Mouse (Mus musculus) granulocyte monocyte progenitor cell, adult 5-6 weeks (primary cell): ENCODE results near the gene Tmem131l. TPM values are rescaled to one million over a fixed set of nuclear protein-coding genes. Genes with fewer than 3 reads are reported as not detected.
A peak's percentile ranks its signal among the peaks of the same experiment; 100 is the strongest.

Source experiments
- ATAC-seq: replicated peaks from 2 replicates; pipeline ENCODE4 v1.8.0; 2016; ENCODE audit warnings: mild to moderate bottlenecking, moderate TSS enrichment, inconsistent platforms; ENCODE audit not compliant: poor library complexity, severe bottlenecking
- total RNA-seq, 2 experiments: library from RNA; stranded (forward) in 1 of 2; stranded (reverse) in 1 of 2; fragments of 200-712, 200-1000 nt in 1 of 2; fragments of >200 nt in 1 of 2; fragmentation: Nextera tagmentation in 1 of 2; gene quantifications; 2 replicates each; pipeline ENCODE4 v1.2.3; 2014 to 2017

Tmem131l gene
- total RNA-seq, 2 experiments from 2014 or later, result 31.9 to 80.9 TPM

DNA sequence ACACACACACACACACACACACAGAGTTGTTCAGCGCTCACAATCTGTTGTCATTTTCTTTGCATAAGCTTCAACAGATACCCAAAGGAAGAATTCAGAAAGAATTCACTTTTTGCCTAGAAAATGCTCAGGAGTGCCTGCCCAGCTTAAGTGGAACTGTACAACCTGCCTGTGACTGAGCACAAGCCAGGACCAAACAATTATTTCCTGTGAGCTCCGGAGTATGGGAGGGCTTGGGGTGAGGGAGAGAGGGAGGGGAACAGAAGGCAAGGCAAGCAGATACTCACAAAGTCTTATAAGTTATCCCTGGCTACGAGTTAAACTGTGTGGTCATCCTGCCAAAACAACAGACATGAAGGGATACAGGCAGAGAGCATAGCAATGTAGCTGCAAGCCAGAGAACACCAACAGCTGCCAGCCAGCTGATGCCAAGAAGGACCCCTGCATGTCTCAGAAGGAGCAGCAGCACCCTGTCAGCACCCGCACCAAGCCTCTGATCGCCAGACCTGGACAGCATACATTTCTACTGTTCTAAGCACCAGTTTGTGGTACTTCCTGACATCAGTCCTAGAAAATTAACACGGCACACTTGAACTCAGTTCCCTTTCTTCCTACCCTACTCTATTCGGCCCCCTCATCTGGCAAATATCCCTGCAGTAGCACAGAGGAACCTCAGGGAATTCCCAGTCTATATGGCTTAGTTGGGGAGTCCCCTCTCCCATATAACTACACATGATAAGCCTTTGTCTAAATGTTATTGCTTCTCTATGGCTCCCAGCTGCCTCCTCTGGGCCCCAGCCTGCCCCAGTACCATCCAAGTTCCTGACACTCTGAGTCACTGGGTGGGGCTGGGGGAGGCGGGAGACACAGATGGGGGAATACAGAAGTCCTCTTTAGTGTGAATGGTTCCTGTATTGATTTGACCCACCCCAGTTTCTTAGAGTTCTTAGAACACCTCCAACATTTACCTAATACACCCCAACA is 18.5 kb downstream of the Tmem131l start:
- 0 out of 2 replicates have a peak, but pooled peaks have one; percentile 23 for ATAC-seq

DNA sequence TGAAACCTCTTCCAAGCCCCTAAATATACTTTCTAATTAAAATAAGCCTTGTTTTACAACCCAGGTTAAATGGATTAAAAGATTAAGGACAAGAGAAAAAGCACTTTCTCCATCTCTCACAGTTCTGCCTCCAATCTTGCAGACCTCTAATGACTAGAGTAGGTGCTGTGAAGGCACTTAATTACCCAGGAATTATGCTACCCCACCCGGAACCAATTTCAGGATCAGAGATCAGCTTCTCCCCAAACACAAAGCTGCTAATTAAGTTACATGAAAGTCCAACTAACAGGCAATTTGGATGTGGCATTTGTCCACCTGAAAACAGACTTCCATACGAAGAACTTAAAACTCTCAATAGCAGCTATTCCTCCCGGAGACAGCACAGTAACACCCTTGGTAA is 19.4 kb downstream of the Tmem131l start:
- no peak for ATAC-seq

DNA sequence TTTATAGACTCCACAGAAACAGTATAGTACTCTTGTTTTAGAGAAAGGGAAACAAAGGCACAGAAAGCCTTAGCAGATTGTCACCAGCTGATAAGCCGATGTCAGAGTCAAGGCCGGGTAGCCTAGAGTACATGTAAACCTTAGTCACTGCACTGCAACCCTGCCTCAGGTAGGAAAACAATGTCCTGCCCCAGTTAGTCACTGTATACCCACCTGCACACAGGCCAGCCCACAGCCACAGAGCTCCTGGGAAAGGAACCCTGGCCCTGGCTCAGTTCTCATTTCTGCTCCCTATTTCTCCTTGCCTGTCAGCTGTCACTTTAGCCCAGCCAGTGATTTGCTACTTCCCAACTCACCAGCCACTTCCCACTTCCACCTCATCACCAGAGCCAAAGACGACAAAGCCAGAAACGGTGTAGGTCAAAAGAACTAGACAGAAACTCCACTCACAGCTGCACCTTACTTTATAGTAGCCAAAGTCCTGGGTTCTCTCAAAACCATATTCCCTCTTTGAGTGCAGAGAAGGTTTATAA is 24.4 kb downstream of the Tmem131l start:
- peak; percentile 35; the same call in 1 of the 2 replicates for ATAC-seq

DNA sequence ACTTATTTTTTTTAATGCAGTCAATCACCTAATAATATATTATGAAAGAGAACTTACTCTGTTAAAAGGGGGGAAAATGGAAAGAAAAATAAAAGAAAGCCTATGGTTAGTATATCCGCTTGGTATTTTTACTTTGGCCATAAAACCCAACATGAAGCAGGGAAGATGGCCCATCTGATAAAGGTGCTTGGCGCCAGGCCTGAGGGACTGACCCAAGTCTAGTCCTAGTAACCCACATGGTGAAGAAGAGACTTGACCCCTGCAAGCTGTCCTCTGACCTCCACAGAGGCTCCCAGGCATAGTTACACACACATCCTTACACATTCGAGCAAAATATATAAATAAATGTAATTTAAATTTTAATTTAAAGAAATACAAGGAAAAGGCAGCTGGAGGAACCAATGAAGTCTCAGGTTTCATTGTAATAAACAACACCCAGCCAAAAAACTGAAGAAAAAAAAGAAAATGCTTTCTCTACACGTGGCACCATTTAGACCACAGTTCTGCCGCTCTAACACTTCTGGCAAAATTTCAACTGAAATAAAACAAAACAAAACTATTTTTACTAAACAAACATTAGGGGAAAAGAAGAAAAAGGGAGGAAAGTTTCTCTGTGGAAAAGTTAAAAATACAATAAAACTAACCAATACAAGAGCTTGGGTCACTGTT is 28.8 kb downstream of the Tmem131l start:
- no peak for ATAC-seq

DNA sequence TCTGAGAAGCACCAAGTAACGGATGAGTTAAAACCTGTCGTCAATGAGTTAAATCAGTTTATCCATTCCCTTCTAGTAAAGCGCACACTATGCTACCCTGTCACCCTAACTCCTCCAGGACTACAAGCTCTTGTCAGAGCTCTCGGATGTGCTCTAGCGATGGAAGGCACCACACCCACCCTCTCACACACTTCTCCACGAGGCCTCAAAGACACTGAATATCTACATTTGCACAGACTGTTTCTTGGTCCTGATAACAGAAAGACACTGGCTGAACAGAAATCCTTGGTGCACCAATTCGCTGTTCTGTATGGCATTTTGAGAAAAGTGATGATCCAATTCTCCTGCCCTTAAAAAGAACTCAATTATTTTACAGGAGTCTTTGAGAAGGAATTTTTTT is 34.0 kb downstream of the Tmem131l start:
- ATAC-seq, result no peak

DNA sequence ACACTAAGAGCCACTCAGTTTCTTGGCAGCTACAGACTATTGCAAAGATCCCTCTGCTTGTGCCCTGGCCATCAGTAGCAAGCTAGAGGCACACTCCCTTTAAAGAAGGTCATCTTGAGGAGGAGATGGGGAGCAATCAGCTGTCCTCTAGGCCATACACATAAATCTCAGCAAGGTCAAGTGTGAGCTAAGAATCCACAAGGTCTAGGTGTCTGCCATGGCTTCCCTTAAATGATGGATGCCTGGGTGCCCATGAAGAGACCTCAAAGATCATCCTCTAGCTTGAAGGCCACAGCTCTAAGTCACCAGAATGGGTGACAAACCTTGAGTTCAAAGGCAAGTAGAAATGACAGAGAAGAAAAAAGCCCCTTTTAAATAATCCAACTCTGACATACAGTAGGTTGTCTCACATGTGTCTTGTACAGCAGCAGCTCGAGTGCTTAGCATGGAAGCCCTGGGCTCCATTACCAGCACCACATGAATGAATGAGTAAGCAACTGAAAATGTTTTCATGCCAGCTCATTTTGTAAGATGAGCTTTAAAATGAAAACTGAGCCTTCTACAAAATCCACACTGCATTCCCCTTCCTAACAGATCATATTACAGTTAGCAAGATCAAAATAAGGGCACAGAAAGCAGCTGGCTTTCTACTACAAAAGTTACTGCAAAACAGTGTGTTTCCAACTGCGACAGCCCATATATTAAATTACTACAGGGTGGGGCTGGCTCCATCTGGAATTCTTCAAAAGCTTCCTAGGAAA is 35.5 kb downstream of the Tmem131l start:
- no peak for ATAC-seq

DNA sequence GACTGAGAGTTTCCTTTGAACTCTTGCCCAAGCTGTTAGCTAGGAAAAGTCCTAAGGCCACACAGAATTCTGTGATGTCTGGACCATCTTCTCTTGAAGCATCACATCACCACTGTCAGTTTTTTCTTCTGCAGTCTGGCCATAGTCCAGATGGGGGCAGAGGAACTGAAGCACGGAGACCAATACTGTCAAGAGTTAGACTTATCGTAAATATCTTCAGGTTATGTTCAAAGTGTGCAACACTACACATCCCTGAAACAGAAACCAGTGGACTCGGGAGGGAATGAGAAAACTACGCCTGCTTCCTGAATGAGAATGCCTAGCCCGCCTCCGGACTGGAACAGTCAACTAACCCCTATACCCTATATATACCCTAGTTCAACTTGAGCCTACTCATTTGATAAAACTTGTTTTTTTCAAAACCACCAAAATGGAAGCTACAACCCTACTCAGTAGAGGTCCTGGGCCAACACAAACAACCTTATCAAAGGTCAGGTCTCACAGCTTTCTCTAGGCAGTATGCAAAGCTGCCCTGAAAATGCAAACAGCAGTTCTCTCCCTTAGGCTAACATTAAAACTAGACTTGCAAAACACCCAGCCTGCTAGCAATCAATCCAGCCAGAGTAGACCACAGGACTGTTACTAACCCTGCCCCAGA is 37.4 kb downstream of the Tmem131l start:
- ATAC-seq, result no peak

DNA sequence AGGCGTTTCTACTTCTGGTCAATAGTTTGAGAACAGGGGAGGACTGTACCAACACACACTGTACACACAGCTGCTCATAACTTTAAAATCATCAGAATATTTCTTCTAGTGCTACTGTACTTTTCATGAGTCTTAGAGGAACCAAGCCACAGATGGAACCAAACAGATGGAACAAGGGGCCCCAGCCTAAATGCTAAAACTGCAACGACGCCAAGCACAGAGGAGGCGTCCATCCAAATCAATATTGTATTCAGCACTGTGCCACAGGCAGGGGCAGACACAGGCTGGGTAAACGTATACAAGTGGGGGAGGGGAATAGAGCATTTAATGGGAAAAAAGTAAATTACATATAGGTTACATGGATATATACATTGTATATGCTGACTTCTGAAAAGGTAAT is 42.4 kb downstream of the Tmem131l start:
- no peak for ATAC-seq

DNA sequence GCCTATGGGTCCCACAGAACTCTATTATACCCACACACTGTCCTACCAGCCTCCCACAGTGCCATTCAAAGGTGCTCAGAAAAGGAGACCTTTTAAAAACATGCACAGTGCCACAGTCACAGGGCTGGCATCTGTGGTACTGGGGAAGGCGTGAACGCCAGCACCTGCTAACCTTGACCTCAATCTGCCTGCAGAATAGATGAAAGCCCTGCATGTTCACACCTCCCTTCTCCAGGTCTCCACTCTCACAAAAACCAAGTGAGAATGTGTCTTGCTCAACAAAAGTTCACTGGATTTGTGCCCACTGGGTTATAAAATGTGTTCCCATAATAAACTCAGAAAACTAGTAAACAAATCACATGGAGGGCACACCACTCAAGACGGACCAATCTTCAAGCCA is 42.9 kb downstream of the Tmem131l start:
- ATAC-seq, result no peak

DNA sequence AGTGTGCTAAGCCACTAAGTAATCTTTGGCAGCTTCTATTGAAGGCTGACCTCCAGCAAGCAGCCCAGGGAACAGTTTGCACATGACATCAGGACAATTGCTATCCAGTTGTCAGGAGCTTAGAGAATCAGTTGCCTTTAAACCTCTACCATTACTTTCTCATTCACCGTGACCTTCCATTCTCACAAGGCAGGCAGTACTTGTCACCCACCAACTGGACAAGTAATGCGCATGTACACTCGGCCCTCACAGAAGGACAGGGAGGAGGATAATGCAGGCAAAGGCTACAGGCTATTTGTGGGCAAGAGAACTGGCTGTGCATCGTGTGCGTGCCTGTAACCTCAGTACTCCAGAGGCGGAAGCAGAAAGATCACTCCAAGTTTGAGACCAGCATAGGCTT is 43.9 kb downstream of the Tmem131l start:
- ATAC-seq, result no peak

DNA sequence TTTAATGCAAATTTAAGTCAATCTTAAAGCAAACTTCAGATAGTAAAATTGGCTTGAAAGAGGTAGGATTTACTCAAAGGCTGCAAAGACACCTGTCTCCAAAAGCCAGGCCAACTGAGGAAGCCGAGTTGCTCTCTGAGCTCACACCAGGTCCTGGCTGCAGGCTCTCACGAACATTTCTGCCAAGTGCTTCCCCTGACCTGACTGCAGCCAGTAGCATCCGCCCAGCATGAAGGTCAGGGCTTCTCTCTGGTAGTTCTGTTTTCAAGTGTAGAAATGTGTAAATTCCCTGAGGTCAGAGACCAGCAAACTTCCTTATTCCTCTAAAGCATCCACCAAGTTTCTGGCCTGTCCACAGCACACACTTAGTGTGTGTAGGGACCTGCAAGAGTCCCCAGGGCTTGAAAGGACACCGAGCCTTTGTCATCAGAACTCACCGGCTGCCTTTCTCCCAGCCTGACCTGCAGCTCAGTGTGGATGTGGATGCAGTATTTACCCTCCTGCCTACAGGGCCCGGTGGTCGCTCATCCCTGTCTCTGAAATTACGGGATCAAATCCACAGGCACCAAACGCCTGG is 44.6 kb downstream of the Tmem131l start:
- ATAC-seq, result peak; percentile 41

DNA sequence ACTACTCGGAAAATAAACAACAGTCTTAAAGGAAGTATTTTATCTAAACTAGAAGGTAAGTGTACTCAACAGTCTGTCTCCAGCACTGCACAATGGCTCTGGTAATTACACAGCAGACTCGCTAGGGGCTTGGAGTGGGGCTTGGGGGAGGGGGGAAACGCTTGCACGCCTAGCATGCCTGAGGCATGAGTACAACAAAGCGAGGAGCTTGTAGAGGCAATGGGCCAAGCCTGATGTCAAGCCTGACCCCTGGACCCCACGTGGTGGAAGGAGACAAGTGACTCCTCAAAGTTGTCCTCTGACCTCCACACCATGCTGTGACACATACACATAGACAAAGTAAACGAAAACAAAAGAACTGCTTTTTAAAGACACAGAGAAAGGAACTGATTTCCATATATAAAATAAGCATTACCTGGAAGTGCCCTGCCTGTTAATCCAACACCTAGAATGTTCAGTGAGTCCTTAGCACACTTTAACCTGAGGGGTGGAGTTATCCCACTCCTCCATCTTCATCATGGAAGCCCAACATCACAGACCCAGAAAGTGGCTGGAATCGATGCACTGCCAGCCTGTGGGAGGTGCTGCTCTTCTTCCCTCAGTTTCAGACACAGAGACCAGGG is 45.6 kb downstream of the Tmem131l start:
- no peak for ATAC-seq

DNA sequence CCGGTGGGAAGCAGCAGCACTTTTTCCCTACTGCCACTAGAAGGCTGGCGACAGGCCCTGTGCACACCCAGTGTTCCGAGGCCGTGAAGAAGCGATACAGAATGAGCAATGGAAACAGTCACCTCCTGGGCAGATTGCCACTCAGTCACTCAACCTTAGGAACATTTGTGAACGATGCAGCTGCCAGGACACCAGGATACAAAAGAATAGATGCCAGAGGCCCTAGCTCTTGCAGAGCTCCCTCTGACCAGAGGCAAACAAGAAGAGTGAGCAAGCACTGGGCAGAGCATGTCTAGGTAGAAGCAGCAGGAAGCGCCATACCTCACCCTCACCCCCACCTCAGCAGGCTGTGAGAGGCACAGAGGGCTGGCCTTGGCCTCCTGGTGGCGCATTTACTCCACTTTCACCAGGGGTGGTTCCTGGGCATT is 46.9 kb downstream of the Tmem131l start:
- no peak for ATAC-seq

DNA sequence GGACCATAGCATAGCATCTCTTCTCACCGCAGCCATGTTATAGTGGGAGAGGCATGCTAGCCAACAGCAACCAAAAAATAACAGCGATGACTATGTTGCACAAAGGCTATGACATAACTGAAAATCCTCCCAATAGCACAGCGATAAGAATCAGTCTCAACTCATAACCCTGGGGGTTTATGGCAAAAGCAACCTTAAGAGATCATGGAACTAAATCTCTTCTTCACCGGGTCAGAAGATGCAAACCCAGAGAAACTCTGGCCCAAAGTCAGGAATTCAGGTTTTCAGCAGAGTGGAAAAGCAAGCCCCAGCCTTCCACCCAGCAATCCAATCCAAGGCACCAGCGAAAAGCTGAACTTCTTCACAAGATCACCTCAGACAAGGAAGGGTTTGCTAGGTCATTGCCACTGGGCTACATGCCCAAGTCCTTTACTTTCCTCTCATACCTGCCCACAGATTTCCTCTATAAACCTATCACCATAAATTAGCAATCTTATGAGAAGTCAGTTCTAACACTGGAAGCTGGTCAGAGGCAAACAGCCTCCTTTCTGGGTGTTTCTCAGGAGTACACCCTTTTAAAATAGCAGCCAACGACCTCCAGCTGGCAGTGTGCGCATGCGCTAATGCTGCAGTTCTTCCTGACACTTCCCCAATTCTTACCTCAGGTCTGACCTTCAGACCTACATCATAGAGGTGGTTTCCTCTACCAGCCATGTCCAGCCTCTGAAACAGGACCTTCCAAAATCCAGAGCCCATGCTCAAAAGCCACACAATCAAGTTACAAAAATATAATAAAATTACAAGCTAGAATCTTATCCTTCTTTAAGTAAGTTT is 48.1 kb downstream of the Tmem131l start:
- peak; percentile 60 for ATAC-seq

DNA sequence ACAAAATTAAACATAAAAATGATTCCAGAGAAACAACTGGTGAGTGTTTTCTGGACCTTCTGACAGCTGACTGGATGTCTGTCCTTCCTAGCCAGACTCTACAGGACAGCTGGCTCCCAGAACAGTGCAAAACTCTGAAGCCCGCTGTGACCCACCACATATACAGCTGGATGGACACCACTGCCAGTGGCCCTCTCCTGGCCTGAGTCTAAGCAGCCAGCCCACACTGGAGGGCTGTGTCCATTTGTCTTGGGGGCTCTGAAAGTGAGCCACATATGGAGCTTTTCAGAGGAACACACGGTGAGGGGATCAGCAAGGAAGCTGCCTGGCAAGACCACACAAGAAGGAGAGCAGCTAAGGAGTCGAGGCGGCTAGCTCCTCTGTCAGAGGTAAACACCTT is 51.8 kb downstream of the Tmem131l start:
- no peak for ATAC-seq

DNA sequence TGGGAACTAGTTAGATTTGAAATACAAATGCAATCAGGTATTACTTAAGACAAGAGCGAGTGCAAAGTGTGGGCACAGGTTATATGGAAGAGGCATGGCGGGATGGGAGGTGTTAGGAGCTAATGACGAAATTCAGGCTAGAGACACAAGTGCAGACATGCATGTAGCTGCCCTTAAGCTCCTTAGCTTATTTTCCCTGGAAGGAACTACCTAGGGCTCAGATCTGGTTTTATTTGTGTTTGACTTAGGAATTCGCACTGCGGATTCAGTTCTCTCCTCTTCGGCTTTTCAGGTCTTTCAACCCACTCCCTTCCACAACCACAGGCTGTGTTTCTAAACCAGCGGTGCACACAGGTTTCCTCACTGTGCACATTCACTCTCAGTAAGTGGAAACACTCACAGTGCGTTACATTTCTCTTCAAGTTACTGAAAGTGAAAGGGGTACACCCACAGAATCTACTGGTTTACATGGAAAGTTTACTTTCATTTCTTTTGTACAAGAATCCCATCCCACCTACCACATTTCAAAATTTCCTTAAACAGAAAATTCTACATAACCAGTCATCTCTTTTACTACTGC is 52.4 kb downstream of the Tmem131l start:
- 0 out of 2 replicates have a peak, but pooled peaks have one; percentile 29 for ATAC-seq

DNA sequence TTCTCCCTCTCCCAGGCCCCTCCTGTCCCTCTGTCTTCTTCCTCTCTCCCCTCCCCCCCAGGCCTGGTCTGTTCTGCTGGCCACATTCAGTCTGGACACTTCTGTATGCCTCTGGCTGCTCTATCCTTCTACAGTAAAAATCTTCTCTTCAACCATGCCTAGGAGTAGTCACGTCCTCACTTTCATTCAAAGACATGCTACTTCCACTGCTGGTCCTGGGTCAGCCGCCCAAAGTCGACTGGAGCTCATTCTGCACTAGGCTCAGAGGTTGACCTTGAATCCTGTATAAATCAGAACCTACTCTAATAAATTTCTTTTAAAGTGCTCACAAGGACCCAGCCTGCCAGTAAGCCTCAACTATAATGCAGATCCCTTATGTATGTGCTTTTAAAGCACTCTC is 53.2 kb downstream of the Tmem131l start:
- ATAC-seq, result no peak

DNA sequence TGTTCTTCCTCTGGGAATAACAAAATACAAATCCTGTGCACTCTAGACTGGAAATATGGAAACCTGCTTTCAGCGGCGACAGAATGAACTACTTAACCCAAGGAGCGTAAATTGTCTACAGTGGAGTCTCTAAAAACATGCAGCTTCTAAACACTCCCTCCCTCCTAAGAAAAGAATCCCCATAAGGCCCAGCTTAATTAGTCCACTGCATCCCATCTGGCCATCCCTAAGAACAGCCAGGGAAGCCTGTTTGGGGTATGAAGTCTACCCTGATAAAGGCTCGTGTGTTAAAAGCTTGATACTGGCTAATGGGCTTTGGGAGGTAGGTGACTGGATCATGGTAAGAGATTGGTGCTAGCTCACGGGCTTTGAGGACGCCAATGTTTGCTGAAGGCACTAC is 54.5 kb downstream of the Tmem131l start:
- ATAC-seq, result no peak
